Mouse (Mus musculus): ENCODE measurements at regions not wholly inside any gene's neighbourhood (a gene's known extent, or its start where the extent isn't known, plus 50 kb on each side); places are given as distances from the start of the nearest gene placed in this dataset.
A peak's percentile ranks its signal among the peaks of the same experiment; 100 is the strongest.

- no peak for ATAC-seq (ENCODE audit: low FRiP score)
- 88% methylated on average over 1 of the region's 1 CpGs for WGBS
- no peaks in the 10 kb centered on the region for H3K36me3 ChIP-seq
These were observed 118.1 kb downstream of the Ets2 start for GRCm38 (mm10) chr16:95820013-95820412.

GRCm38 (mm10) chr16:95815966-95816365 is 114.1 kb downstream of the Ets2 start:
- Histone ChIP-seq H3K4me1 (replicated peaks) (peaks cover 9% of the 10 kb centered on the region), H3K9ac (no peak overlapping the region), H3K27ac (no peak overlapping the region), H3K4me3 (no peak overlapping the region), H3K27me3 (no peaks in the 10 kb centered on the region), H3K9me3 (no peaks in the 10 kb centered on the region), H3K36me3 (no peaks in the 10 kb centered on the region), H3K4me2 (no peak overlapping the region)
- 96% methylated on average over 13 of the region's 13 CpGs for WGBS
- ATAC-seq (ENCODE audit: low FRiP score) = no peak

More at GRCm38 (mm10) chr16:95820013-95820412, 118.1 kb downstream of the Ets2 start:
- Histone ChIP-seq H3K4me2 (no peak overlapping the region), H3K27ac (no peak overlapping the region), H3K9ac (no peak overlapping the region), H3K9me3 (no peaks in the 10 kb centered on the region), H3K4me1 (replicated peaks) (peaks cover 3% of the 10 kb centered on the region), H3K4me3 (no peak overlapping the region), H3K27me3 (no peaks in the 10 kb centered on the region)

DNA sequence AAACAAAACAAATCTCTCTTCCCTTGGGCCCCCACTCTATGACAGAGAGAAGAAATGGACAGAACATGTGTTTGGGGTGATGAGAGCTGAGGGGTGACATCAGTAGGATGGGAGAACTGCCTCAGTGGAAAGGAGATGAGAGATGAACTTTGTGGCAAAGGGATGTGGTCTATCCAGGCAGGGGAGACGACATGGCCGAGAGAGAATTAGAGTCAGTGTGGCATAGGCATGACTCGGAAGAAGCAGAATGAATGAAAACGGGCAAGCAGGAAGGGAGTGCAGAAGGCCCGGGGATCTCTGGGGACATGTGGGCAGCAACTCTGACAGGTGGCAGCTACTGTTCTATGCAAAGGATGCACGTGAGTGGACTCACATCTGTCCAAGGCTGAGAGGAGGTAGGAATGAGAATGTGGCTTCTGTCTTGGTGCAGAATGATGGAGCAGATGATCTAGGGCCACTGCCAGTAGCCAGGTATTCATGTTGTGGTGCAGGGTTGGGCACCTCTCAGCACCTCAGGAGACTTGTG is 113.4 kb downstream of the Ets2 start:
- 94% methylated on average over 6 of the region's 6 CpGs for WGBS
- Histone ChIP-seq H3K36me3 (no peaks in the 10 kb centered on the region), H3K27ac (no peak overlapping the region), H3K9me3 (no peaks in the 10 kb centered on the region), H3K4me3 (no peak overlapping the region), H3K4me2 (no peak overlapping the region), H3K9ac (no peak overlapping the region), H3K4me1 (replicated peaks) (peaks cover 13% of the 10 kb centered on the region), H3K27me3 (no peaks in the 10 kb centered on the region)
- no peak for ATAC-seq (ENCODE audit: low FRiP score)

DNA sequence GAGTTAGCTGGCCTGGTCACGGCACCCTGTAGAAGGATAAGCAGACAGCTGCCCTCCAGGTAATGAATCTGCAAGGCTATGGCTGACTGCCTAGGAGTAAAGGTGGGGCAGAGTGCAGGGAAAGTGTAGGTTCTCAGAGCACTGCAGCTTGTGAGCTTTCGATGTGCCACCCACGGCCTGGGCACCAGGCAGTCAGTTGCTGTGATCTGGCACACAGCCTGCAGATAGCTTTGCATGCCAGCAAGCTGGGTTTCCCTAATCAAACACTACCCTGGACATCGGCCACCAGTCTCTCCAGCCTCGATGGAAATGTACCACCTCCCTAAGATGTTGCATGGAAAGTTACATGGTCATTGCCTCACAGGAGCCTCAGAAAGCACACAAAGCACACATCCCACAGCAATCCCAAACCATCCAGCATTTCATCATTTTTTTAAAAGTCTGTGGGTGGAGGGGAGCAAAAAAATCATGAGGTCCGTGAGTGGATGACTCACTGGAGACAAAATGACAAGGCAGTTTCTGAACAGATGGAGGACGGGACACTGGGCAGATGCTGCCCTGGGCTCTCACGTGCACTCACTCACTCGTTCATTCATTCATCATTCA is 112.7 kb downstream of the Ets2 start:
- 75% methylated on average over 9 of the region's 9 CpGs for WGBS
- no peak overlapping the region for H3K27ac ChIP-seq
- no peaks in the 10 kb centered on the region for H3K27me3 ChIP-seq
- no peak overlapping the region for H3K4me3 ChIP-seq
- no peaks in the 10 kb centered on the region for H3K9me3 ChIP-seq
- peaks cover 13% of the 10 kb centered on the region for H3K4me1 ChIP-seq (replicated peaks)
- H3K36me3 ChIP-seq = no peaks in the 10 kb centered on the region
- H3K4me2 ChIP-seq = no peak overlapping the region
- H3K9ac ChIP-seq = no peak overlapping the region
- ATAC-seq (ENCODE audit: low FRiP score) = no peak

GRCm38 (mm10) chr16:95811092-95811491 is 109.2 kb downstream of the Ets2 start:
- Histone ChIP-seq H3K4me1 (replicated peaks) (peaks cover 13% of the 10 kb centered on the region), H3K27me3 (no peaks in the 10 kb centered on the region), H3K36me3 (no peaks in the 10 kb centered on the region), H3K9me3 (no peaks in the 10 kb centered on the region), H3K27ac (no peak overlapping the region), H3K4me2 (no peak overlapping the region), H3K4me3 (no peak overlapping the region), H3K9ac (no peak overlapping the region)
- ATAC-seq (ENCODE audit: low FRiP score) = no peak
- 75% methylated on average over 6 of the region's 6 CpGs for WGBS

DNA sequence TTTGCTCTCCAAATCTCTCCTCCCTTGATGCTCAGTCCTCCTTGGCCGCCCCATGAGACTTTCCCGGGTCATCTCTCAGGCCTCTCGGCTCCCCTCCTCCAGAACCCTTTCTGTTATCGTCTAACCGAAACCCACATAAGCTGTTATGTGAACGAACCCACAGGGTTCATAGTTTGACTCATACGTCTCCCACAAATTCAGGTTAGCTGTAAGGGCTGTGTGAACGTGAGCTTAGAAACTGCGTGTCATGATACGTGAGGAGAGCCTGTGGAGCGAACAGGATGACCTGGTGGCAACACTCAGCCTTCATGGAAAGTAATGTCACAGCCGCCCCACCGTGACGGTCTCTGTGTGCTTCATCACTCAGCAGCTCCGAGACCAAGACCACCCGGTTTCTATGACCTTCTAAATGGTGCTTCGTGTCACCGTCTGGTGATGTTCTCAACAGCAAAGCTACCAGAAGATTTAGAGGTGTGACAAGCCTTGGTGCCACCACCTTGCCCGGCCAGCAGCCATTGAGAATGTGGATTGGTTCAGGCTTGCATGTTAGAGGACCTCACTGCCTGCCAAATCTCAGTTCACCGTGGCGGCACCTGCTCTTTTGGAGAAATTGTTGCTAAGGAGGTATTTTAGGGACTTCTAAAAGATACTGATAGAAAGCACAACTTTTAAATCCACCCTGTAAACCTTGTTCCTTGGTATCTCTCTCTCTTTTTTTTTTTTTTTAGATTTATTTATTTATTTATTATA is 107.4 kb downstream of the Ets2 start:
- H3K36me3 ChIP-seq = no peaks in the 10 kb centered on the region
- H3K9ac ChIP-seq = no peak overlapping the region
- H3K27me3 ChIP-seq = no peaks in the 10 kb centered on the region
- no peak overlapping the region for H3K4me2 ChIP-seq
- H3K9me3 ChIP-seq = no peaks in the 10 kb centered on the region
- H3K4me1 ChIP-seq (replicated peaks) = peaks cover 11% of the 10 kb centered on the region
- no peak overlapping the region for H3K27ac ChIP-seq
- WGBS = 94% methylated on average over 21 of the region's 21 CpGs
- ATAC-seq (ENCODE audit: low FRiP score) = no peak
- H3K4me3 ChIP-seq = no peak overlapping the region

DNA sequence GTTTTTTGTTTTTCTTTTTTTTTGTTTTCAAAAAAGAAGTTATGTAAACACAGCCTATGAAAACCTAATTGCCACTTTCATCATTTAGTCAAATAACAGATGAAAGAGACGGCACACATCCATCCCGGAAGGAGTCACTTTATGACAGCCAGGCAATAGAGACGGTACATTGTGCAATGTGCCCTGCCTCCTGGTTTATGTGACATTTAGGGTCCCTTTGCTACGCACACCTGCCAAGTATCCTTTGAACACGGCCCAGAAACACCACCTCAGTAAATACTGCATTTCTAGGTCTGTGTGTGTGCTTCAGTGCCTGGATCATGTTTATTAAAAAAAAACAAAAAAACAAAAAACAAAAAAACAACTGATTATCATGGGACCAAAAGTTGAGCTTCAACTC is 104.6 kb downstream of the Ets2 start:
- 85% methylated on average over 5 of the region's 5 CpGs for WGBS

DNA sequence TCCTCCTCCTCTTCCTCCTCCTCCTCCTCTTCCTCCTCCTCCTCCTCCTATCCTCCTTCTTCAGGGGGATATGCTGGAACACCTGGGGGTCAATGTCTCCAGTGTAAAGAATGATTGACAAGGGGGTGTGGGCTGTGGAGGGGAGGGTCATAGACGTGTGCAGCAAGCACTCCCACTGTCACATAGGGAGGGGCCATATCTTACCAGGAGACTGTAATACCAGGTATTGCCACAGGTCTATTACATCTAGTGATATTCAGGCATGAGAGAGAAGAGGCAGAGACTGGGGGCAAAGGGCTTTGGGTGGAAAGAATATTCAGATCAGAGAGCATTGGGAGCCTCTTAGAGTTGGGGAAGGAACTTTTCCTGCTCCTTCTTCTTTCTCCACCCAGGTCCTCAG is 102.3 kb downstream of the Ets2 start:
- Histone ChIP-seq H3K36me3 (no peaks in the 10 kb centered on the region), H3K27me3 (no peaks in the 10 kb centered on the region), H3K9me3 (no peaks in the 10 kb centered on the region), H3K4me1 (replicated peaks) (0 out of 2 replicates have a peak, but pooled peaks cover 7% of the 10 kb centered on the region), H3K4me2 (no peak overlapping the region), H3K27ac (no peak overlapping the region), H3K4me3 (no peak overlapping the region), H3K9ac (no peak overlapping the region)
- no peak for ATAC-seq (ENCODE audit: low FRiP score)
- WGBS = 24% methylated on average over 1 of the region's 1 CpGs

More for the DNA sequence above, 104.6 kb downstream of the Ets2 start:
- Histone ChIP-seq H3K4me2 (no peak overlapping the region), H3K4me3 (no peak overlapping the region), H3K27me3 (no peaks in the 10 kb centered on the region), H3K9ac (no peak overlapping the region), H3K36me3 (no peaks in the 10 kb centered on the region), H3K9me3 (no peaks in the 10 kb centered on the region), H3K27ac (no peak overlapping the region), H3K4me1 (replicated peaks) (peaks cover 15% of the 10 kb centered on the region)
- no peak for ATAC-seq (ENCODE audit: low FRiP score)

DNA sequence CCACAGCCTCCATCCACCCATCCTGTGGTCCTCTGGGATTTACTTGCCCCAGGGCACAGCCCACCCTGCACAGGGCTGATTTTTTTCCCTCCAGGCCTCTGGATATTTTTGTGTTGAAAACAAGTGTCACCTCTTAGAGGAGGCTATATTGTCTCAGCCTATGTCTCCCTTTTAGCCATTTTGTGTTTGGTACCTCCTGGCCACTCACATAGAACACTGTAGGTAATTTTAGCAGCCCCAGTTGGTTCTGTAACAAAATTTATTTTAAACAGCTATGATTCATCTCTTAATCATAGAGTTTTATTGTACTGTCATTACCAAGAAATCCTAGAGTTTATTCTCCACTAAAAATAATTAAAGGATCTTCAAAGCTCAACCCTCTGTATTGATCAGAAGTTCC is 100.8 kb downstream of the Ets2 start:
- Histone ChIP-seq H3K9ac (no peak overlapping the region), H3K9me3 (no peaks in the 10 kb centered on the region), H3K36me3 (no peaks in the 10 kb centered on the region), H3K4me1 (replicated peaks) (peaks cover 17% of the 10 kb centered on the region; the same call in 1 of the 2 replicates), H3K4me2 (no peak overlapping the region), H3K4me3 (no peak overlapping the region), H3K27me3 (no peaks in the 10 kb centered on the region), H3K27ac (peak overlapping the region; percentile 15; the same call in 1 of the 2 replicates)
- no peak for ATAC-seq (ENCODE audit: low FRiP score)

- Histone ChIP-seq H3K9ac (no peak overlapping the region), H3K4me2 (no peak overlapping the region), H3K4me3 (no peak overlapping the region), H3K9me3 (no peaks in the 10 kb centered on the region), H3K4me1 (replicated peaks) (peaks cover 17% of the 10 kb centered on the region; the same call in 1 of the 2 replicates), H3K27ac (peak overlapping the region; percentile 15; the same call in 1 of the 2 replicates), H3K36me3 (no peaks in the 10 kb centered on the region), H3K27me3 (no peaks in the 10 kb centered on the region)
- 51% methylated on average over 4 of the region's 4 CpGs for WGBS
- ATAC-seq (ENCODE audit: low FRiP score) = no peak
These were observed 100.3 kb downstream of the Ets2 start for GRCm38 (mm10) chr16:95802207-95802606.

DNA sequence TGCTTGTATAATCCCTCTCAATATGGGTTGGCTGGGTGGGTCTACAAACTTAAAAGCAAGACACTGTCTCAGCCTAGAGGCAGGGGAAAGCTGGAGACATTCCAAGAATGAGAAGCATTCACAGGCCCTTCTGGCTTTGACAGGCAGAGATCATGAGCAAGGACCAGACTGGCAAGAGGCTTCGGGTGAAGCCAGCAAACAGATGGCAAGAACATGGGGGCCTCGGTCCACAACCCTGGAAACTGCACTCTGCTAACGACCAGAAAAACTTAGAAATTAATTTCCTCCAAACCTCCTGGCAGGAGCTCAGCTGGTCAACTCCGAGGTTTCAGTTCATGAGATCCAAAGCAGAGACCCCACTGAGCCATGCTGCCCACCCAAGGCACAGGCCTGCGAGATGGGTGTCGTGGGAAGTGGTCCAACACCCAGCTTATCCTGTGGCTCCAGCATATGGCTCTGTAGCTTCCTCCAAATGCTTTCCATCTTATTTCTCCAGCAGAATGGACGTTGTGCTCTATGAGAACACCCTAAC is 99.1 kb downstream of the Ets2 start:
- H3K36me3 ChIP-seq = no peaks in the 10 kb centered on the region
- 79% methylated on average over 7 of the region's 7 CpGs for WGBS
- no peaks in the 10 kb centered on the region for H3K27me3 ChIP-seq
- H3K4me1 ChIP-seq (replicated peaks) = peaks cover 17% of the 10 kb centered on the region; the same call in 1 of the 2 replicates
- no peaks in the 10 kb centered on the region for H3K9me3 ChIP-seq
- no peak overlapping the region for H3K4me3 ChIP-seq
- H3K4me2 ChIP-seq = no peak overlapping the region
- no peak overlapping the region for H3K9ac ChIP-seq
- ATAC-seq (ENCODE audit: low FRiP score) = no peak
- no peak overlapping the region for H3K27ac ChIP-seq

- Histone ChIP-seq H3K27ac (no peak overlapping the region), H3K4me2 (no peak overlapping the region), H3K9ac (no peak overlapping the region), H3K27me3 (no peaks in the 10 kb centered on the region), H3K9me3 (no peaks in the 10 kb centered on the region), H3K4me3 (no peak overlapping the region), H3K4me1 (replicated peaks) (peaks cover 28% of the 10 kb centered on the region), H3K36me3 (no peaks in the 10 kb centered on the region)
- WGBS = 54% methylated on average over 9 of the region's 9 CpGs
- no peak for ATAC-seq (ENCODE audit: low FRiP score)
These were observed 96.7 kb downstream of the Ets2 start for GRCm38 (mm10) chr16:95798582-95798981.
